Mouse (Mus musculus): ENCODE results near the gene Tnfsf14. TPM values are rescaled to one million over a fixed set of nuclear protein-coding genes. Genes with fewer than 3 reads are reported as not detected.

Gene Tnfsf14
- polyA plus RNA-seq, 1 experiment from 2014 or later, result 0.19 TPM

DNA sequence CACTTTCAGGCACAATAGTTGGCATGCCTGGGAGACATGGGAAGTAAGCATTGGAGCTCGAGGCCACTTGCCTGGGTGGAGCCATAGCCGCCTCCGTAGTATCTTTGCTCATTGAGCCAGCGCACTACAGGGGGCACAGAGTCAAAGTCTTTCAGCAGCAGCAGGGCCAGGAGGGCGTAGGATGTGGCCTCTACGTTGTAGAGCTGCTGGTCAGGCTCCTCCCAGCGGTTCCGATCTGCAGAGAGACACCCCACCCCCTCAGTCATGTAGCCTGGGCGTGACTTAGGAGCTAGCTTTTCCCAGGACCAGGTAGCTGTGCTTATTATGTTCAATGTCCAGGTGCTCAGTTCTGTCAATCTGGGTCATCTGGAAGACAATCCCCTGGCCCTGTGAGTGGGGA, 17.5 kb upstream of the Tnfsf14 start:
- Histone ChIP-seq H3K4me1 (ENCODE audit: insufficient read depth, low read length) (no peaks in the 10 kb centered on the region), H3K9ac (replicated peaks; ENCODE audit: low read length) (no peak overlapping the region), H3K27ac (ENCODE audit: low read length) (no peak overlapping the region), H3K4me3 (ENCODE audit: low read length) (no peak overlapping the region), H3K4me2 (replicated peaks; ENCODE audit: low read depth, low read length) (no peak overlapping the region), H3K9me3 (ENCODE audit: low read length) (no peaks in the 10 kb centered on the region), H3K36me3 (ENCODE audit: insufficient read depth, low read length) (no peaks in the 10 kb centered on the region), H3K27me3 (ENCODE audit: insufficient read depth, low read length) (no peaks in the 10 kb centered on the region)
- 67% methylated on average over 9 of the region's 9 CpGs for WGBS
- ATAC-seq (ENCODE audit: low FRiP score, low TSS enrichment), result no peak

DNA sequence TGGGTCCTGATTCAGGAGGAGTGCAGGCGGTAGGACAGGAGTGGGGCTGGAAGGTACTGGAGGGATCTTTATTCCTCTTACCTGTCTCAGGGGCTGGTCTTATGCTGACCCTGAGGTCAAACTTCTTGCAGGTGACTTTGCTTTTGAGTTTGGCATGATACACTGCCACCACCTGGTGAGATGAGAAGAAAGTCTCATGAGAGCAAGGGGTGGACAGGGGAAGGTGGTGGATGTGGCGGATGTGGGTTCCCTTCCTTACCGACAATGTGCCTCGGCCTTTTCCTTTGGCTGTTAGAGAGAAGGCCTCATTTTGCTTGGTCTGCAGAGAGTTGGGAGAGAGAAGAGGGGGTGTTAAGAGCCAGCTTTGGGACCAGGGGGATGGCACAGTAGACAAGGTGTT, 15.4 kb upstream of the Tnfsf14 start:
- Histone ChIP-seq H3K4me2 (replicated peaks; ENCODE audit: low read depth, low read length) (no peak overlapping the region), H3K27ac (ENCODE audit: low read length) (no peak overlapping the region), H3K9me3 (ENCODE audit: low read length) (no peaks in the 10 kb centered on the region), H3K27me3 (ENCODE audit: insufficient read depth, low read length) (no peaks in the 10 kb centered on the region), H3K4me1 (ENCODE audit: insufficient read depth, low read length) (no peaks in the 10 kb centered on the region), H3K4me3 (ENCODE audit: low read length) (no peak overlapping the region), H3K36me3 (ENCODE audit: insufficient read depth, low read length) (no peaks in the 10 kb centered on the region), H3K9ac (replicated peaks; ENCODE audit: low read length) (no peak overlapping the region)
- 80% methylated on average over 4 of the region's 4 CpGs for WGBS
- ATAC-seq (ENCODE audit: low FRiP score, low TSS enrichment), result no peak

DNA sequence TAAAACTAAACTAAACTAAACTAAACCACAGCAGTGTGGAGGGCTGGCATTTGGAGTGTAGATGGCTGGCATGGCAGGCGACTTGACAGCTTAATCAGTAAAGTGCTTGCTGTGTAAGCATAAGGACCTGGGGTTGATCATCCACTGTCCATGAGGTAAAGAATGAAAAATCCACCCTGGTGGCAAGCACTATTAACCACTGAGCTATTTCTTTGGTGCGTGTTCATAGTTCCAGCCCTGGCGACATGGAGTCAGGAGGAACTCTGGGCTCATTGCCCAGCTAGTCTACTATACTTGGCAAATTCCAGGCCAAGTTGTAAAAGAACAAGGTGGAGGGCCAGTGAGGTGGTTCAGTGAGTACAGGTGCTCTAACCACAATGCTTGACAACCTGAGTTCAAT, 14.0 kb upstream of the Tnfsf14 start:
- H3K9me3 ChIP-seq (ENCODE audit: low read length), result no peaks in the 10 kb centered on the region
- no peak for ATAC-seq (ENCODE audit: low FRiP score, low TSS enrichment)
- no peak overlapping the region for H3K9ac ChIP-seq (replicated peaks; ENCODE audit: low read length)
- H3K4me2 ChIP-seq (replicated peaks; ENCODE audit: low read depth, low read length), result no peak overlapping the region
- no peak overlapping the region for H3K27ac ChIP-seq (ENCODE audit: low read length)
- no peak overlapping the region for H3K4me3 ChIP-seq (ENCODE audit: low read length)
- H3K36me3 ChIP-seq (ENCODE audit: insufficient read depth, low read length), result no peaks in the 10 kb centered on the region
- no peaks in the 10 kb centered on the region for H3K4me1 ChIP-seq (ENCODE audit: insufficient read depth, low read length)
- WGBS, result 86% methylated on average over 3 of the region's 3 CpGs
- no peaks in the 10 kb centered on the region for H3K27me3 ChIP-seq (ENCODE audit: insufficient read depth, low read length)

DNA sequence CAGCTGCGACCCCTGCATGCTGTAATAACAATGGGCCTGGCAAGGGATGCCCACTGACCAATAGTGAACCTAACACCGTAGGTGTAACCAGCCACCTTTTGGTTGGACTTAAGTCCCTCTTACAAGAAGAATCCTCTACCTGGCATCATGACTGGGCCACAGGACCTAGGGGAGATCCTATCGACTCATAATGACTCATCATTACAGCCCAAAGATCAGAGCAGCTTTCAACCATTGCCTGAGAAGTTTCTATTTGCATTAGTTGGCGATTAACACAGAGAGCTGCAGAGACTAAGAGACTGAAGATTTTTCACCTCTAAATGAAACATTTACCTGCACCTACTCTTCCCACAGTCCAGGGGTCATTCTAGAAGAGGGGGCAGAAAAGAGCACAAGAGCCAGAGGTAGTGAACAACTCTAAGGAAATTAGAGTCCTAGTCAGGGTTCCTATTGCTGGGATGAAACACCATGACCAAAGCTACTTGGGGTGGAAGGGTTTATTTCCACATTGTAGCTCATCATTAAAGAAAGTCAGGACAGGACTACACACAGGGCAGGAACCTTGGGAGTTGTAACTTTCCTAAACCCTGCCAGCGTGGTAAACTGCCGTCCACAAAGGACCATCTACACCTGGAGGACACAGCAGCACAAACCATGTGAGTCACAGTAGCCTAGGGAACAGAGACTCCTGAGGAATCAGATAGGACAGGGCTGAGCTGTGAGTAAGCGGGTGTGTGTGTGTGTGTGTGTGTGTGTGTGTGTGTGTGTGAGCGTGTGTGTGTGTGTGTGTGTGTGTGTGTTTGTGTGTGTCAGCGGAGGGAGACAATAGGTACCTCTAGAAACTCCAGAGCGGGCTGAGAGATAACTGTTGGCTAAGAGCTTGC, 8.1 kb upstream of the Tnfsf14 start:
- ATAC-seq (ENCODE audit: low FRiP score, low TSS enrichment), result peak; percentile 80
- no peaks in the 10 kb centered on the region for H3K4me1 ChIP-seq (ENCODE audit: insufficient read depth, low read length)
- no peak overlapping the region for H3K9ac ChIP-seq (replicated peaks; ENCODE audit: low read length)
- H3K4me2 ChIP-seq (replicated peaks; ENCODE audit: low read depth, low read length), result no peak overlapping the region
- H3K27ac ChIP-seq (ENCODE audit: low read length), result no peak overlapping the region
- H3K9me3 ChIP-seq (ENCODE audit: low read length), result no peaks in the 10 kb centered on the region
- 79% methylated on average over 9 of the region's 10 CpGs for WGBS
- no peaks in the 10 kb centered on the region for H3K27me3 ChIP-seq (ENCODE audit: insufficient read depth, low read length)
- H3K4me3 ChIP-seq (ENCODE audit: low read length), result no peak overlapping the region
- H3K36me3 ChIP-seq (ENCODE audit: insufficient read depth, low read length), result no peaks in the 10 kb centered on the region

DNA sequence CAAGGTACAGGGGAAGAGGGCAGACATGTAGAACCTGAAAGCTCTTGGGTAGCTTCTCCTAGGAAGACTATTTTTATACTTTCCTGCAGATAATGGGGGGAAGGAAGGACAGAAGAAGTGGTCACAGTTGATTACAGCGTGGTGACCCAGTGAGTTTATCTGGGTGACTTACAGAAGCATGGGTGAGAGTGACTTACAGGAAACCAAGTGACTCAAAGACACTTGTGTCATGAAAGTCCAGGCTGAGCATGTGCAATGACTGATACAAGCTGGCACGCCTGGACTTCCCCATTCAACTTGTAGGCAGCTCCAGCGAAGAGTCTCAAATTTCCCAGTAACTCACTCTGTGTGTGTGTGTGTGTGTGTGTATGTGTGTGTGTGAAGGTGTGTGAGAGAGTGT, 4.3 kb upstream of the Tnfsf14 start:
- Histone ChIP-seq H3K27me3 (ENCODE audit: insufficient read depth, low read length) (no peaks in the 10 kb centered on the region), H3K4me1 (ENCODE audit: insufficient read depth, low read length) (no peaks in the 10 kb centered on the region), H3K4me2 (replicated peaks; ENCODE audit: low read depth, low read length) (no peak overlapping the region), H3K36me3 (ENCODE audit: insufficient read depth, low read length) (no peaks in the 10 kb centered on the region), H3K9ac (replicated peaks; ENCODE audit: low read length) (no peak overlapping the region), H3K27ac (ENCODE audit: low read length) (no peak overlapping the region), H3K9me3 (ENCODE audit: low read length) (no peaks in the 10 kb centered on the region), H3K4me3 (ENCODE audit: low read length) (no peak overlapping the region)
- WGBS, result 85% methylated on average over 3 of the region's 3 CpGs
- no peak for ATAC-seq (ENCODE audit: low FRiP score, low TSS enrichment)

DNA sequence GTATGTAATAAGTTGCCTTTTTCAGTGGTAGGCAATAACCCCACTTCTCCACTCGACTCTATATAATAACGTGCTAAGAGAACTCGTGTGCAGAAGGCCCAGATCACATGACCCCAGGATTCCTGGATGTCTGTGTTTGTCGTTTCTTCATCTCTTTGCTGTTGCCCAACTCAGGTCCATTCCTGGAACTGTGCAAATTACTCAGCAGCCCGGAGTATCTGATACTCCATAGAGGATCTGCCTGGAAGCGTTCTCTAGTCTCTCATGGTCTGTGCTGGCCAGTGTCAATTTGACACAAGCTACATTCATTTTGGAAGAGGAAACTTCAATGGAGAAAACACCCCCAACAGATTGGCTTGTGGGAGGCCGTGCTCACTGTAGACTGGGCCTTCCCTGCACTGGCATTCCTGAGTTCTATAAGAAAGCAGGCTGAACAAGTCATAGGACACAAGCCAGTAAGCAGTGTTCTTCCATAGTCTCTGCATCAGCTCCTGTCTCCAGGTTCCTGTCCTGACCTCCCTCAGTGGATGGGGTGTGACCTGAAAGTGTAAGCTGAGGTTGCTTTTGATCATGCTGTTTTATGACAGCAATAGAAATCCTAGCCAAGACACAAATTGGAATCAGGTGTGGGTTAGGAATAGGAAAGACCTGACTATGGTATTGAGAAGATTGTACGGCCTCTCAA, 1.5 kb upstream of the Tnfsf14 start:
- Histone ChIP-seq H3K9me3 (ENCODE audit: low read length) (no peaks in the 10 kb centered on the region), H3K4me2 (replicated peaks; ENCODE audit: low read depth, low read length) (no peak overlapping the region), H3K27me3 (ENCODE audit: insufficient read depth, low read length) (no peaks in the 10 kb centered on the region), H3K4me1 (ENCODE audit: insufficient read depth, low read length) (no peaks in the 10 kb centered on the region), H3K27ac (ENCODE audit: low read length) (no peak overlapping the region), H3K9ac (replicated peaks; ENCODE audit: low read length) (no peak overlapping the region), H3K36me3 (ENCODE audit: insufficient read depth, low read length) (no peaks in the 10 kb centered on the region), H3K4me3 (ENCODE audit: low read length) (no peak overlapping the region)
- 74% methylated on average over 8 of the region's 8 CpGs for WGBS
- no peak for ATAC-seq (ENCODE audit: low FRiP score, low TSS enrichment)

DNA sequence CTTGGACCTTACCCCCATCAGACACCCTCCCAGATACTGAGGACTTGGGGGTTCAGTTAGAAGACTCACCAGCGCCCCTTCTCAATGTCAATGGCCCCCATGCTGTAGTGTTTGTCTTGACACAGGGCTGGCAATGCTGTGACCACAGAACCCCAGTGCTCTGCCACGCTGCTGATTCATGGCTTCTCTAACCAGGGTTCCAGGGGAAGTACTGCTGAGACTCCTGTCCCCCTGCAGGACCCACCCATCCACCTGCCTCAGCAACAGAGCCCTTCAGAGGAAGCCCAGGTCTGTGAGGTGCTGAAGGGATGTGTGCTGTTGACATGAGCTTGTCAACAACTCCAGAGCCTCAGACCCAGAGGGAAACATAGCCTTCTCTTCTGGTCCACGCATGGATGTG, 794 bp upstream of the Tnfsf14 start:
- no peak overlapping the region for H3K4me2 ChIP-seq (replicated peaks; ENCODE audit: low read depth, low read length)
- no peaks in the 10 kb centered on the region for H3K27me3 ChIP-seq (ENCODE audit: insufficient read depth, low read length)
- no peak overlapping the region for H3K9ac ChIP-seq (replicated peaks; ENCODE audit: low read length)
- H3K4me3 ChIP-seq (ENCODE audit: low read length), result no peak overlapping the region
- no peaks in the 10 kb centered on the region for H3K36me3 ChIP-seq (ENCODE audit: insufficient read depth, low read length)
- no peaks in the 10 kb centered on the region for H3K9me3 ChIP-seq (ENCODE audit: low read length)
- 87% methylated on average over 3 of the region's 3 CpGs for WGBS
- H3K27ac ChIP-seq (ENCODE audit: low read length), result no peak overlapping the region
- no peak for ATAC-seq (ENCODE audit: low FRiP score, low TSS enrichment)
- no peaks in the 10 kb centered on the region for H3K4me1 ChIP-seq (ENCODE audit: insufficient read depth, low read length)

DNA sequence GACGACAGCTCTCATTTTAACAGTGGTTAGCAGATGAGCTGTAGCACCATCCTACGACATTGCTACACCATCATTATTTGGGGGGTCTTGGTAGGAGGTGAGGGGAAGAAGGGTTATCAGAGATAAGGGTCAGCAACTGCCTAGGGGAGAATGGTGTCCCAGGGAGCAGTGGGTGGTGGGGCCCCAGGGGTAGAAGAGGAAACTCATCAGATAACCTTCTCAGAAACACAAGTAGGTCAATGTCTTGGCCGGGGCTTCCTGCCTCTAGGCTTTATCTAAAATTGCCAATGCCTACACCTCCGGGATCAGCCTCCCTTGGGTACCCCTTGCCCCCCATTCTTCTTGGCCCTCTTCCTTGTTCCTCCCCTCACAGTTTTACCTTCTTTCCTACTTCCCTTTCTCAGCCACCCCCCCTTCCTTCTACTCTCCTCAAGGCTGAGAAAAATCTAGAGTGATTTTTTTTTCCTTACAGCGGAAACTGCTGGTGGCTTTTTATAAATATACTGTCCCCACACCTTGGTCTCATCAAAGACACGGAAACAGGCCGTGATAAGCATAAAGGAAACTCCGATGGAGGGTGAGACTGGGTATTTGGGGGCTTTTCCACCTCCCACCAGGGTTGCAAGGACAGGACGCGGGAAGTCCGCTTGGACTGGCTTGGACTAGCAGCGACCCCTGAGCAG, 5.3 kb downstream of the Tnfsf14 start:
- no peaks in the 10 kb centered on the region for H3K9me3 ChIP-seq (ENCODE audit: low read length)
- H3K4me3 ChIP-seq (ENCODE audit: low read length), result no peak overlapping the region
- H3K4me2 ChIP-seq (replicated peaks; ENCODE audit: low read depth, low read length), result no peak overlapping the region
- no peak for ATAC-seq (ENCODE audit: low FRiP score, low TSS enrichment)
- no peaks in the 10 kb centered on the region for H3K36me3 ChIP-seq (ENCODE audit: insufficient read depth, low read length)
- H3K27ac ChIP-seq (ENCODE audit: low read length), result no peak overlapping the region
- no peaks in the 10 kb centered on the region for H3K4me1 ChIP-seq (ENCODE audit: insufficient read depth, low read length)
- WGBS, result 86% methylated on average over 12 of the region's 12 CpGs
- H3K27me3 ChIP-seq (ENCODE audit: insufficient read depth, low read length), result no peaks in the 10 kb centered on the region
- no peak overlapping the region for H3K9ac ChIP-seq (replicated peaks; ENCODE audit: low read length)

DNA sequence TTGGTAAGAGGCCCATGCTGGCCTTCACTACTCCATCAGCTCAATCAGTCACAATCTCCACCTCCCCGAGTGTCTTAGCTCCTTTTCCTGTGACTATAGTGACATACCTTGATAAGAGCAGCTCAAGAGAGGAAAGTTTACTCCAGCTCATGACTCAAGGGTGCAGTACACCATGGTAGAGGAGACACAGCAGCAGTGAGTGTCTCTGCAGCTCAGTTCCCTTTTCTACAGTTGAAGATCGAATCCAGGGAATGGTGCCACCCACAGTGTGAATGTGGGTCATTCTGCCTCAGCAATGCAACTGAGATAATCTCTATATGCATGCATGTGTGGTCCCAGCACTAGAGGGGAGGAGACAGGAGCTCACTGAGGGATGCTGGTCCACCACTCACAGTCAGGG, 8.3 kb downstream of the Tnfsf14 start:
- no peak overlapping the region for H3K27ac ChIP-seq (ENCODE audit: low read length)
- H3K4me1 ChIP-seq (ENCODE audit: insufficient read depth, low read length), result no peaks in the 10 kb centered on the region
- no peak overlapping the region for H3K9ac ChIP-seq (replicated peaks; ENCODE audit: low read length)
- 80% methylated on average over 2 of the region's 2 CpGs for WGBS
- H3K4me2 ChIP-seq (replicated peaks; ENCODE audit: low read depth, low read length), result no peak overlapping the region
- H3K36me3 ChIP-seq (ENCODE audit: insufficient read depth, low read length), result no peaks in the 10 kb centered on the region
- no peak for ATAC-seq (ENCODE audit: low FRiP score, low TSS enrichment)
- H3K27me3 ChIP-seq (ENCODE audit: insufficient read depth, low read length), result no peaks in the 10 kb centered on the region
- no peaks in the 10 kb centered on the region for H3K9me3 ChIP-seq (ENCODE audit: low read length)
- H3K4me3 ChIP-seq (ENCODE audit: low read length), result no peak overlapping the region

DNA sequence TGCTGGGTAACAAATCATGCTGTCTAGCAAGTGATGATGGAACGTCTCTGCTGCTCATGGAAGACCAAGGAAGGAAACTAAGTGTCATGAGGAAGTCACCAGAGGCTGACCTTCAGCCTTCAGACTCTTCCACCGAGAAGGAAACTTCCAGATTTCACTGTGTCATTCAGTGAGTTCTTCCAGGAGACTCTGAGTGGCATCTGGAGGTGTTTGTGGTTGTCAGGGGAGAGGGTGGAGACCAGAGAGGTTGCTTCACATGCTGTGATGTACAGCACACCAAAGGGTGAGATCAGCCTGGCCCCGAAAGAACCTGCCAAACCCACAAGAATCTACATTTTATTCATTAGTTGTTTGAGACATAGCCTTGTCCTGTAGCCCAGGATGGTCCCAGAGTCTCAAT, 11.1 kb downstream of the Tnfsf14 start:
- no peak overlapping the region for H3K4me2 ChIP-seq (replicated peaks; ENCODE audit: low read depth, low read length)

More for the DNA sequence above, 11.1 kb downstream of the Tnfsf14 start:
- H3K4me3 ChIP-seq (ENCODE audit: low read length), result no peak overlapping the region
- WGBS, result 67% methylated on average over 3 of the region's 3 CpGs
- ATAC-seq (ENCODE audit: low FRiP score, low TSS enrichment), result no peak
- no peak overlapping the region for H3K9ac ChIP-seq (replicated peaks; ENCODE audit: low read length)
- H3K4me1 ChIP-seq (ENCODE audit: insufficient read depth, low read length), result no peaks in the 10 kb centered on the region
- no peaks in the 10 kb centered on the region for H3K9me3 ChIP-seq (ENCODE audit: low read length)
- no peaks in the 10 kb centered on the region for H3K36me3 ChIP-seq (ENCODE audit: insufficient read depth, low read length)
- H3K27ac ChIP-seq (ENCODE audit: low read length), result no peak overlapping the region
- no peaks in the 10 kb centered on the region for H3K27me3 ChIP-seq (ENCODE audit: insufficient read depth, low read length)

Data from kidney, embryonic 16.5 days (tissue).